Comparison of ENCODE assay signal across 8 mouse cellular contexts in the genomic region with DNA sequence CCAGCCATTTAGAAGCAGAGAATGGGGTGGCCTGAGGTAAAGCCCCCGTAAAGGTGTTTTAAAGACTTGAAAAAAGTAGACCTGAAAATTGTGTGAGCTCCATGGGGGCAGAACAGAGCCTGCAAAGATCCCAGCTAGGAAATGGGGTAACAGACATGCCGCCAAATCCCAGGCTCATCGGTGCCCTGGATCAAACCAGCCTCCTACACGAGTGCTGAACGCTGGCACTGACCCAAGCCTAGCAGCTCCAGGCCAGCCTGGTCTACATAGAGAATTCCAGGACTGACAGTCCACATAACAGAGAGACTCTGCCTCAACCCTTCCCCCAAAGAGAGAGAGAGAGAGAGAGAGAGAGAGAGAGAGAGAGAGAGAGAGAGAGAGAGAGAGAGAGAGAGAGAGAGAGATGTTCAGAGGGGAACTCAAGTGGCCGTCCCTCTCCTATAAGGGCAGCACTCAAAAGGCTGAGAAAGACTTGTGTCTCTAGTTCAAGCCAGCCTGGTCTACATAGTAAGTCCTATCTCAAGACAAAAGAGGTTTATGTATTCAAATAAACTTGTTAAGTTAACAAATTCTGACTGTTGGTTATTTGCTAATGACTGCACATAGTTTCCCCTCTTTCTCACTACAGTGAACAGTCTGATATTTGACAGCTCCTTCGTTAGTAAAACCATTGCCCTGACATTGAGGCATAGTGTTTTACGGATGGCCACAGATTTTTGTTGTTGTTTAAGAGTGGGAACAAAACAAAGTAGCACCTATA. TPM values are rescaled to one million over a fixed set of nuclear protein-coding genes. Genes with fewer than 3 reads are reported as not detected.
DNase-seq lines count a peak whose midpoint lies in the region; ATAC-seq lines count a peak whose summit lies in the region.

No protein-coding gene starts in this region.

- H3K9ac ChIP-seq in forebrain, embryonic 15.5 days (replicated peaks): peak overlapping the region; percentile 70
- peak overlapping the region; percentile 83 for H3K9ac ChIP-seq in liver, embryonic 15.5 days

- WGBS in forebrain, embryonic 15.5 days: 42% methylated on average over 8 of the region's 8 CpGs
- 29% methylated on average over 8 of the region's 8 CpGs for WGBS in liver, embryonic 15.5 days (ENCODE audit: insufficient replicate concordance)

- H3K36me3 ChIP-seq in forebrain, embryonic 15.5 days: 0 out of 2 replicates have a peak, but pooled peaks cover 1% of the 10 kb centered on the region
- H3K36me3 ChIP-seq in liver, embryonic 15.5 days (replicated peaks): 0 out of 2 replicates have a peak, but pooled peaks cover 6% of the 10 kb centered on the region

- no peak overlapping the region for H3K27ac ChIP-seq in forebrain, embryonic 15.5 days (replicated peaks)
- H3K27ac ChIP-seq in liver, embryonic 15.5 days (replicated peaks): no peak overlapping the region; the same call in 1 of the 2 replicates

- no peaks in the 10 kb centered on the region for H3K9me3 ChIP-seq in forebrain, embryonic 15.5 days
- H3K9me3 ChIP-seq in liver, embryonic 15.5 days (replicated peaks): no peaks in the 10 kb centered on the region

- H3K4me2 ChIP-seq in forebrain, embryonic 15.5 days (replicated peaks): peak overlapping the region; percentile 72
- H3K4me2 ChIP-seq in liver, embryonic 15.5 days: peak overlapping the region; percentile 98

- no peak for ATAC-seq in forebrain, embryonic 15.5 days (replicated peaks)
- no peak for ATAC-seq in liver, embryonic 15.5 days (ENCODE audit: insufficient read depth)

- H3K27me3 ChIP-seq in forebrain, embryonic 15.5 days: no peaks in the 10 kb centered on the region
- H3K27me3 ChIP-seq in liver, embryonic 15.5 days: no peaks in the 10 kb centered on the region

- H3K4me3 ChIP-seq in forebrain, embryonic 15.5 days: peak overlapping the region; percentile 88
- H3K4me3 ChIP-seq in liver, embryonic 15.5 days (replicated peaks): peak overlapping the region; percentile 89

- peaks cover 20% of the 10 kb centered on the region for H3K4me1 ChIP-seq in forebrain, embryonic 15.5 days
- H3K4me1 ChIP-seq in liver, embryonic 15.5 days (replicated peaks): peaks cover 31% of the 10 kb centered on the region

- peak; percentile 24 for DNase-seq in cerebellum, adult 9-11 months
- DNase-seq in cerebellum, adult 11-12 months: no peak
- DNase-seq in 416B (ENCODE audit: low read depth): peak; percentile 44
- no peak for DNase-seq in adrenal gland, postnatal 14 days
- DNase-seq in right cerebral cortex, postnatal 36 days (ENCODE audit: low spot score in 2 of 2): no peak
- DNase-seq in layer of hippocampus, postnatal 10 days (ENCODE audit: low spot score in 2 of 2): no peak

RNA-seq across cellular contexts. Expression of a gene that starts 1.3 kb away (rescaled TPM):
- polyA plus RNA-seq in forebrain, embryonic 15.5 days (2015; fragmentation: Nextera tagmentation; extraction: Ambion mirVana): 19.3 and 20.5 TPM in 2 replicates
- polyA plus RNA-seq in liver, embryonic 15.5 days (2015; fragmentation: Nextera tagmentation; extraction: Ambion mirVana): 12.0 and 12.8 TPM in 2 replicates
- total RNA-seq in adrenal gland, postnatal 14 days (2021): 23.7 TPM in 2 replicates
- 10 to 100 TPM; 19.7 to 20.7 TPM for total RNA-seq in layer of hippocampus, postnatal 10 days (2021)

RNA-seq across cellular contexts. Expression of a gene that starts 5.3 kb away (rescaled TPM):
- 28.4 and 30.4 TPM in 2 replicates for polyA plus RNA-seq in forebrain, embryonic 15.5 days (2015; fragmentation: Nextera tagmentation; extraction: Ambion mirVana)
- polyA plus RNA-seq in liver, embryonic 15.5 days (2015; fragmentation: Nextera tagmentation; extraction: Ambion mirVana): 16.5 and 18.9 TPM in 2 replicates
- total RNA-seq in adrenal gland, postnatal 14 days (2021): 18.7 and 19.3 TPM in 2 replicates
- 10 to 100 TPM; 19.0 to 24.0 TPM for total RNA-seq in layer of hippocampus, postnatal 10 days (2021)

Comparison
In these comparisons a context has a peak if more than half of its experiments do, and no peak if none do; other contexts are left out.
1. DNase-seq: peak in cerebellum, adult 9-11 months (single experiment) and 416B (single experiment); none in cerebellum, adult 11-12 months (single experiment), adrenal gland, postnatal 14 days (single experiment), right cerebral cortex, postnatal 36 days (0 of 2) and layer of hippocampus, postnatal 10 days (0 of 2).